Comparison of ENCODE assay signal across 8 mouse cellular contexts in the genomic region with DNA sequence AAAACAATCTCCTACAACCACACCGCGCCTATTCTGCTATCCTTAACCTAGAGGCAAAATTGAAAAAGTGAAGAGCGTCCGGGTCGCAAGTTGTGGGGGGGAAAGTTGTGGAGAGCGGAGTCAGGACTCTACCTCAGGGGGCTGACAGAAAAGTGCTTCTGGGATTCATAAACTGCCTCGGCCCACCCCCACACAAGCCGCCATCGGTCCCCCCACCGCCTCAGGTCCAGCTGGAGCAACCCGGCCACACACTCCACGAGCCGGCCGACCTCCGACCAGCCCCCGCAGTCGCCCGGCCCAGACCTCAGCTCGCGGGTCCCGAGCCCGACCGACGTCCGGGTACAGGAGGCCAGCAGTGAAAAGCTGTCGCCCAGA. TPM values are rescaled to one million over a fixed set of nuclear protein-coding genes. Genes with fewer than 3 reads are reported as not detected.
DNase-seq lines count a peak whose midpoint lies in the region; ATAC-seq and TF ChIP-seq lines count a peak whose summit lies in the region.

No protein-coding gene starts in this region.

- H3K4me2 ChIP-seq in heart, postnatal 0 days (ENCODE audit: low read depth, low read length): peak overlapping the region; percentile 60
- H3K4me2 ChIP-seq in hindbrain, embryonic 12.5 days (replicated peaks): peak overlapping the region; percentile 57
- peak overlapping the region; percentile 71 for H3K4me2 ChIP-seq in midbrain, embryonic 13.5 days (replicated peaks)

- no peaks in the 10 kb centered on the region for H3K9me3 ChIP-seq in heart, postnatal 0 days (replicated peaks; ENCODE audit: control insufficient read depth, low read length)
- H3K9me3 ChIP-seq in hindbrain, embryonic 12.5 days (replicated peaks): no peaks in the 10 kb centered on the region
- H3K9me3 ChIP-seq in midbrain, embryonic 13.5 days: no peaks in the 10 kb centered on the region

- no peak for TF ChIP-seq POLR2A in bone marrow macrophage, adult 2 months (IDR thresholded peaks at IDR 0.05; ENCODE audit: borderline replicate concordance, low read depth, low read length)

- peaks cover 12% of the 10 kb centered on the region for H3K4me1 ChIP-seq in heart, postnatal 0 days (ENCODE audit: control insufficient read depth, insufficient read depth)
- peaks cover 9% of the 10 kb centered on the region for H3K4me1 ChIP-seq in bone marrow macrophage, adult 2 months (ENCODE audit: control insufficient read depth, insufficient read depth, low read length)
- H3K4me1 ChIP-seq in hindbrain, embryonic 12.5 days: peaks cover 12% of the 10 kb centered on the region
- peaks cover 30% of the 10 kb centered on the region for H3K4me1 ChIP-seq in midbrain, embryonic 13.5 days (replicated peaks)

- peak overlapping the region; percentile 91 for H3K4me3 ChIP-seq in heart, postnatal 0 days (ENCODE audit: low read depth, low read length)
- peak overlapping the region; percentile 89 for H3K4me3 ChIP-seq in bone marrow macrophage, adult 2 months (ENCODE audit: insufficient read depth, low read length)
- H3K4me3 ChIP-seq in hindbrain, embryonic 12.5 days: peak overlapping the region; percentile 92
- H3K4me3 ChIP-seq in midbrain, embryonic 13.5 days (replicated peaks): peak overlapping the region; percentile 94

- peak; percentile 31 for ATAC-seq in heart, postnatal 0 days (ENCODE audit: insufficient read depth, low read depth)
- peak; percentile 73; the same call in 1 of the 2 replicates for ATAC-seq in hindbrain, embryonic 12.5 days (ENCODE audit: low FRiP score)
- peak; percentile 83 for ATAC-seq in midbrain, embryonic 13.5 days

- no peaks in the 10 kb centered on the region for H3K27me3 ChIP-seq in heart, postnatal 0 days (ENCODE audit: control insufficient read depth, insufficient read depth, low read length)
- H3K27me3 ChIP-seq in hindbrain, embryonic 12.5 days: no peaks in the 10 kb centered on the region
- no peaks in the 10 kb centered on the region for H3K27me3 ChIP-seq in midbrain, embryonic 13.5 days

- TF ChIP-seq CTCF in heart, postnatal 0 days (IDR thresholded peaks at IDR 0.05; ENCODE audit: low read depth): no peak
- no peak for TF ChIP-seq CTCF in bone marrow macrophage, adult 2 months (IDR thresholded peaks at IDR 0.05; ENCODE audit: low read depth, low read length)

- peak overlapping the region; percentile 70 for H3K27ac ChIP-seq in heart, postnatal 0 days (ENCODE audit: low read depth)
- H3K27ac ChIP-seq in bone marrow macrophage, adult 2 months (ENCODE audit: insufficient read depth, low read depth, low read length): peak overlapping the region; percentile 39
- H3K27ac ChIP-seq in hindbrain, embryonic 12.5 days: peak overlapping the region; percentile 72
- peak overlapping the region; percentile 47; the same call in 1 of the 2 replicates for H3K27ac ChIP-seq in midbrain, embryonic 13.5 days

- H3K36me3 ChIP-seq in heart, postnatal 0 days (replicated peaks; ENCODE audit: control insufficient read depth, insufficient read depth, low read length): peaks cover 5% of the 10 kb centered on the region; the same call in 1 of the 2 replicates
- no peaks in the 10 kb centered on the region for H3K36me3 ChIP-seq in hindbrain, embryonic 12.5 days
- no peaks in the 10 kb centered on the region for H3K36me3 ChIP-seq in midbrain, embryonic 13.5 days

- H3K9ac ChIP-seq in heart, postnatal 0 days (replicated peaks; ENCODE audit: low read depth, low read length): peak overlapping the region; percentile 70
- H3K9ac ChIP-seq in hindbrain, embryonic 12.5 days: peak overlapping the region; percentile 74
- peak overlapping the region; percentile 78 for H3K9ac ChIP-seq in midbrain, embryonic 13.5 days (replicated peaks)

- under 1% methylated on average over 26 of the region's 26 CpGs for WGBS in heart, postnatal 0 days
- under 1% methylated on average over 26 of the region's 26 CpGs for WGBS in hindbrain, embryonic 12.5 days
- WGBS in midbrain, embryonic 13.5 days: under 1% methylated on average over 26 of the region's 26 CpGs

- no peak for TF ChIP-seq EP300 in heart, postnatal 0 days (IDR thresholded peaks at IDR 0.05; ENCODE audit: low read depth)

- DNase-seq in heart, postnatal 0 days (ENCODE audit: low spot score): no peak
- DNase-seq in heart, adult 11 months: no peak
- DNase-seq in thymus, postnatal 36 days: no peak
- no peak for DNase-seq in layer of hippocampus, postnatal 36 days
- no peak for DNase-seq in cerebellum, postnatal 25 days

RNA-seq across cellular contexts. Expression of a gene that starts 0.4 kb away (rescaled TPM):
- 2.9 and 18.1 TPM in 2 replicates for total RNA-seq in heart, postnatal 0 days (2014; rRNA removed; ENCODE audit: low replicate concordance)
- 15.9 TPM in 2 replicates for polyA plus RNA-seq in heart, postnatal 0 days (2015; fragmentation: Nextera tagmentation; extraction: Ambion mirVana)
- polyA plus RNA-seq in bone marrow macrophage, adult 2 months (2012; ENCODE audit: insufficient read depth, insufficient read length, missing spikeins): 17.3 and 17.4 TPM in 2 replicates
- polyA plus RNA-seq in hindbrain, embryonic 12.5 days (2016; fragmentation: Nextera tagmentation; extraction: Ambion mirVana): 28.4 and 28.8 TPM in 2 replicates
- polyA plus RNA-seq in midbrain, embryonic 13.5 days (2015; fragmentation: Nextera tagmentation; extraction: Ambion mirVana): 21.4 and 27.8 TPM in 2 replicates
- total RNA-seq in layer of hippocampus, postnatal 36 days (2021): 10 to 100 TPM; 15.0 to 17.2 TPM

RNA-seq across cellular contexts. Expression of a gene that starts 0.5 kb away (rescaled TPM):
- total RNA-seq in heart, postnatal 0 days (2014; rRNA removed; ENCODE audit: low replicate concordance): 10.7 and 12.7 TPM in 2 replicates
- 24.2 and 26.8 TPM in 2 replicates for polyA plus RNA-seq in heart, postnatal 0 days (2015; fragmentation: Nextera tagmentation; extraction: Ambion mirVana)
- polyA plus RNA-seq in bone marrow macrophage, adult 2 months (2012; ENCODE audit: insufficient read depth, insufficient read length, missing spikeins): 41.4 and 42.2 TPM in 2 replicates
- polyA plus RNA-seq in hindbrain, embryonic 12.5 days (2016; fragmentation: Nextera tagmentation; extraction: Ambion mirVana): 63.5 and 64.3 TPM in 2 replicates
- 51.8 and 56.0 TPM in 2 replicates for polyA plus RNA-seq in midbrain, embryonic 13.5 days (2015; fragmentation: Nextera tagmentation; extraction: Ambion mirVana)
- total RNA-seq in layer of hippocampus, postnatal 36 days (2021): 10 to 100 TPM; 36.1 to 36.5 TPM

Comparison
In these comparisons a context has a peak if more than half of its experiments do, and no peak if none do; other contexts are left out.
1. ATAC-seq: peak in every context shown above with its lines; median percentile 83 in midbrain, embryonic 13.5 days; 73 in hindbrain, embryonic 12.5 days; 31 in heart, postnatal 0 days.